Mouse (Mus musculus): ENCODE results near the gene Zfr2. TPM values are rescaled to one million over a fixed set of nuclear protein-coding genes. Genes with fewer than 3 reads are reported as not detected.

Gene Zfr2
- total RNA-seq, 2 experiments from 2014 or later = 58.0 to 66.8 TPM

DNA sequence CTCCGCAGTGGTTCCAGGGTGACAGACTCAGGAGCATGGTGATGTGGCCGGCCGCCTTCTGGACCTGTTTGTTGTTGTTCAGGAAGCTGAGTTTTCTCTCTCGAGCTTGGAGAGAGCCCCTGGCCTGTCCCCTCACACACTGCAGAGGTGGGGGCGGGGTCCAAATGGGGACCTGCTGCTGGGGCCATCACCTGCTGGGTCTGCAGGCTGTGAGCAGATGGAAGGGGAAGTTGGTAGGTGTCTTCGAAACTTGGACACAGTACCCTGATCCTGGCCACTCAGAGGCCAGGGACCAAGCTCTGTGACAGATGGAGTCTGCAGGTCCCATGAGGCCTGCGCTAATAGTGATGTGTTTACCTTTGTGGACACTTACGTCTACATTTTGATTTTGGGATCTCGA, 68.4 kb downstream of the Zfr2 start:
- no peak for DNase-seq (ENCODE audit: low spot score in 2 of 2)

Small RNA genes within 50 kb of the gene (microRNA-seq; reads per million reads assigned to microRNA genes)
- 39.1 to 42.3 reads per million in 2 experiments for gene Mir3057

Other genes starting within 250 kb of the Zfr2 start
- gene Gng7, start 218.2 kb upstream of the Zfr2 start, total RNA-seq (2021) = 100 to 1,000 TPM; 145 to 156 TPM
- 100 to 1,000 TPM in 1 of 2 experiments, 10 to 100 TPM in 1; 92.4 to 110 TPM for gene Diras1, start 207.5 kb upstream of the Zfr2 start, total RNA-seq (2021)
- 10 to 100 TPM; 57.3 to 66.0 TPM for gene Slc39a3, start 195.7 kb upstream of the Zfr2 start, total RNA-seq (2021)
- gene Sgta, start 173.0 kb upstream of the Zfr2 start, total RNA-seq (2021) = 100 to 1,000 TPM; 176 to 186 TPM
- gene Thop1, start 163.1 kb upstream of the Zfr2 start, total RNA-seq (2021) = 10 to 100 TPM; 56.3 to 57.6 TPM
- under 1 TPM; 0.41 to 0.45 TPM for gene Creb3l3, start 134.3 kb upstream of the Zfr2 start, total RNA-seq (2021)
- 100 to 1,000 TPM; 139 to 150 TPM for gene Map2k2, start 127.2 kb upstream of the Zfr2 start, total RNA-seq (2021)
- 10 to 100 TPM; 38.4 to 45.2 TPM for gene Zbtb7a, start 97.9 kb upstream of the Zfr2 start, total RNA-seq (2021)
- gene Pias4, start 65.2 kb upstream of the Zfr2 start, total RNA-seq (2021) = 10 to 100 TPM; 26.7 to 29.7 TPM
- gene Eef2, start 56.5 kb upstream of the Zfr2 start, total RNA-seq (2021) = 1,000 to 10,000 TPM; 1,075 to 1,131 TPM
- gene Dapk3, start 50.1 kb upstream of the Zfr2 start, total RNA-seq (2021) = 10 to 100 TPM; 66.1 to 67.9 TPM
- gene 4930442H23Rik, start 49.3 kb upstream of the Zfr2 start, total RNA-seq (2021) = not detected
- gene Nmrk2, start 31.1 kb upstream of the Zfr2 start, total RNA-seq (2021) = under 1 TPM in 1 of 2 experiments, not detected in 1; 0.18 TPM
- gene Atcay, start 2.3 kb upstream of the Zfr2 start, total RNA-seq (2021) = 100 to 1,000 TPM; 170 to 177 TPM
- 100 to 1,000 TPM; 222 to 266 TPM for gene Matk, start 19.8 kb downstream of the Zfr2 start, total RNA-seq (2021)
- 10 to 100 TPM; 36.1 to 42.5 TPM for gene Mrpl54, start 33.8 kb downstream of the Zfr2 start, total RNA-seq (2021)
- 10 to 100 TPM; 31.3 to 37.4 TPM for gene Apba3, start 33.8 kb downstream of the Zfr2 start, total RNA-seq (2021)
- gene Tjp3, start 58.4 kb downstream of the Zfr2 start, total RNA-seq (2021) = 1 to 10 TPM; 1.4 to 2.3 TPM
- gene Pip5k1c, start 59.8 kb downstream of the Zfr2 start, total RNA-seq (2021) = 100 to 1,000 TPM; 305 to 311 TPM
- gene Cactin, start 87.9 kb downstream of the Zfr2 start, total RNA-seq (2021) = 10 to 100 TPM; 24.7 to 25.6 TPM
- gene Tbxa2r, start 95.6 kb downstream of the Zfr2 start, total RNA-seq (2021) = 1 to 10 TPM; 1.9 to 2.9 TPM
- 1 to 10 TPM in 1 of 2 experiments, under 1 TPM in 1; 0.94 to 1.2 TPM for gene Gipc3, start 110.1 kb downstream of the Zfr2 start, total RNA-seq (2021)
- 10 to 100 TPM; 25.1 to 30.9 TPM for gene Hmg20b, start 117.3 kb downstream of the Zfr2 start, total RNA-seq (2021)
- 10 to 100 TPM; 37.0 to 40.8 TPM for gene Mfsd12, start 124.3 kb downstream of the Zfr2 start, total RNA-seq (2021)
- gene 4930404N11Rik, start 132.7 kb downstream of the Zfr2 start, total RNA-seq (2021) = under 1 TPM; 0.57 to 0.74 TPM
- gene Fzr1, start 145.4 kb downstream of the Zfr2 start, total RNA-seq (2021) = 10 to 100 TPM; 81.2 to 85.2 TPM
- gene Dohh, start 151.3 kb downstream of the Zfr2 start, total RNA-seq (2021) = 10 to 100 TPM; 72.0 to 77.3 TPM
- 1 to 10 TPM; 2.3 to 4.5 TPM for gene Gm48551, start 151.3 kb downstream of the Zfr2 start, total RNA-seq (2021)
- 1 to 10 TPM; 1.1 to 3.5 TPM for gene Gm48552, start 155.8 kb downstream of the Zfr2 start, total RNA-seq (2021)
- 1 to 10 TPM; 2.6 to 3.0 TPM for gene Smim24, start 159.9 kb downstream of the Zfr2 start, total RNA-seq (2021)
- 10 to 100 TPM; 51.2 to 55.8 TPM for gene Nfic, start 222.5 kb downstream of the Zfr2 start, total RNA-seq (2021)
- 100 to 1,000 TPM; 259 to 261 TPM for gene Celf5, start 249.6 kb downstream of the Zfr2 start, total RNA-seq (2021)